ENCODE assay signal across 8 mouse cellular contexts in the genomic region with DNA sequence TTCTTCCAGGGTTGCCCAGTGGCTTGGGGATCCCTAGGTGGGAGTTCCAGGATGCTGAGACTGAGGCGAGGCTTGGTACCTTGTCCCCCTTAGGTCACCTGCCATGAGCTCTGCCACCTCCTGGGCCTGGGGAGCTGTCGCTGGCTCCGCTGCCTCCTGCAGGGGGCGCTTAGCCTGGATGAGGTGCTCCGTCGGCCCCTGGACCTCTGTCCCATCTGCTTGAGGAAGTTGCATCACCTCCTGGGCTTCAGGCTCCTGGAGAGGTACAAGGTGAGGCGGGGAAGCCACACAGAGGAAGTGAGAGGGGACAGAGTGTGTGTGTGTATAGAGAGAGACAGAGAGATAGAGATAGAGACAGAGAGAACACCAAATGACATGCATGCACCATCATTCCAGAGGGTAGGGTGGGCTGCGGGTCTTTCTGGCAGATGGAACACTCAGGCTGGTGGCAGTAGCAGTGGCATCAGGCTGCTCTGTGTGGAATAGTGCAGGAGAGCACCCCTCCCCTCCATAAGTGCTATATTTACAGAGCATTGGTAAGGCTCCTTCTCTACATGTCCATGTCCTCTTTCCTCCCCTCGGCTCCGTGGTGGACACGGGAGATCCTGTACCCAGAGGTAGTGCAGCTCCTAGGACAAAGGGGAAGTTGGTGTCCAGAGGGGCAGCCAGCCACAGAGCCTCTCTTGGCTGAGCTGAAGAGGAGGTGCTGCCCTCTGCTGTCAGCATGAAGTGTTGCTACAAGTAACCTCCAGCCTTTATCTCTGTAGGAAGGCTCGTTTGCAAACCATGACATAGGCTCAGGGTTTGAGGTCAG. TPM values are rescaled to one million over a fixed set of nuclear protein-coding genes. Genes with fewer than 3 reads are reported as not detected.
A peak's percentile ranks its signal among the peaks of the same experiment; 100 is the strongest.
DNase-seq lines count a peak whose midpoint lies in the region; ATAC-seq and TF ChIP-seq lines count a peak whose summit lies in the region.

No protein-coding gene starts in this region.

- DNase-seq in ES-E14 (ENCODE audit: low read depth, low spot score), result no peak
- DNase-seq in cerebellum, adult 11 months, result peak; percentile 66
- DNase-seq in heart, postnatal 25 days (ENCODE audit: low spot score), result peak; percentile 57
- peak; percentile 76 for DNase-seq in layer of hippocampus, adult 11-12 months (ENCODE audit: low spot score)
- peak; percentile 60 for DNase-seq in thymus, adult 2 months

- no peak overlapping the region for H3K27ac ChIP-seq in ES-E14 (ENCODE audit: insufficient read depth, low read depth, low read length, poor library complexity, severe bottlenecking)
- H3K27ac ChIP-seq in forebrain, embryonic 13.5 days, result peak overlapping the region; percentile 12; the same call in 1 of the 2 replicates
- 0 out of 2 replicates have a peak overlapping the region, but pooled peaks have one; percentile 20 for H3K27ac ChIP-seq in lung, embryonic 15.5 days
- H3K27ac ChIP-seq in olfactory bulb, adult 2 months (ENCODE audit: insufficient read depth, low read depth, low read length), result no peak overlapping the region
- H3K27ac ChIP-seq in thymus, adult 2 months (ENCODE audit: control insufficient read depth, insufficient read depth, low read length), result no peak overlapping the region

- peaks cover 3% of the 10 kb centered on the region; the same call in 1 of the 2 replicates for H3K36me3 ChIP-seq in ES-E14 (ENCODE audit: control insufficient read depth, insufficient read depth, low read length, poor library complexity, severe bottlenecking)
- 0 out of 2 replicates have a peak, but pooled peaks cover 6% of the 10 kb centered on the region for H3K36me3 ChIP-seq in forebrain, embryonic 13.5 days (ENCODE audit: poor library complexity, severe bottlenecking)
- no peaks in the 10 kb centered on the region for H3K36me3 ChIP-seq in lung, embryonic 15.5 days
- H3K36me3 ChIP-seq in thymus, adult 2 months (ENCODE audit: control insufficient read depth, insufficient read depth, low read length), result no peaks in the 10 kb centered on the region

- peak; percentile 75 for ATAC-seq in forebrain, embryonic 13.5 days
- ATAC-seq in lung, embryonic 15.5 days (ENCODE audit: borderline replicate concordance, extremely low read depth, low FRiP score, low TSS enrichment), result peak; percentile 69

- peak overlapping the region; percentile 54; a peak in 3 of 4 replicates for H3K4me3 ChIP-seq in ES-E14 (ENCODE audit: insufficient read depth in 1 of 2, low read depth in 1 of 2, low read length in 2 of 2, poor library complexity in 1 of 2, severe bottlenecking in 1 of 2)
- peak overlapping the region; percentile 21 for H3K4me3 ChIP-seq in forebrain, embryonic 13.5 days
- peak overlapping the region; percentile 25 for H3K4me3 ChIP-seq in lung, embryonic 15.5 days
- no peak overlapping the region; the same call in 1 of the 2 replicates for H3K4me3 ChIP-seq in olfactory bulb, adult 2 months (ENCODE audit: insufficient read depth, low read depth, low read length)
- 0 out of 2 replicates have a peak overlapping the region, but pooled peaks have one; percentile 7 for H3K4me3 ChIP-seq in thymus, adult 2 months (ENCODE audit: control insufficient read depth, insufficient read depth, low read length)

- 20% methylated on average over 12 of the region's 12 CpGs for WGBS in forebrain, embryonic 13.5 days
- WGBS in lung, embryonic 15.5 days, result 10% methylated on average over 12 of the region's 12 CpGs
- WGBS in olfactory bulb, adult 2 months, result 17% methylated on average over 12 of the region's 12 CpGs
- WGBS in thymus, adult 2 months, result 10% methylated on average over 12 of the region's 12 CpGs

- no peaks in the 10 kb centered on the region for H3K27me3 ChIP-seq in forebrain, embryonic 13.5 days
- no peaks in the 10 kb centered on the region for H3K27me3 ChIP-seq in lung, embryonic 15.5 days
- H3K27me3 ChIP-seq in thymus, adult 2 months (ENCODE audit: control insufficient read depth, insufficient read depth, low read length), result no peaks in the 10 kb centered on the region

- H3K4me1 ChIP-seq in ES-E14 (ENCODE audit: control insufficient read depth in 2 of 2, insufficient read depth in 2 of 2, low read length in 2 of 2, poor library complexity in 1 of 2), result peaks cover 0 to 7% of the 10 kb centered on the region in 2 experiments; a peak in 2 of 4 replicates
- peaks cover 10% of the 10 kb centered on the region for H3K4me1 ChIP-seq in forebrain, embryonic 13.5 days
- peaks cover 8% of the 10 kb centered on the region for H3K4me1 ChIP-seq in lung, embryonic 15.5 days
- peaks cover 8% of the 10 kb centered on the region for H3K4me1 ChIP-seq in olfactory bulb, adult 2 months (ENCODE audit: control insufficient read depth, insufficient read depth, low read length)
- H3K4me1 ChIP-seq in thymus, adult 2 months (replicated peaks; ENCODE audit: control insufficient read depth, insufficient read depth, low read length), result peaks cover 9% of the 10 kb centered on the region; the same call in 1 of the 2 replicates

- TF ChIP-seq POLR2A in olfactory bulb, adult 2 months (IDR thresholded peaks at IDR 0.05; ENCODE audit: insufficient read depth, low read depth, low read length), result no peak
- TF ChIP-seq POLR2A in thymus, adult 2 months (IDR thresholded peaks at IDR 0.05; ENCODE audit: control insufficient read depth, extremely low read depth, insufficient read depth, low read length, poor library complexity), result no peak

- in situ Hi-C loops in ES-E14 (cut with MboI; ENCODE audit: low sequenced_read_pairs in 2 of 2, unreplicated experiment in 2 of 2), result no loop called here

- peak overlapping the region; percentile 49 for H3K4me2 ChIP-seq in forebrain, embryonic 13.5 days
- H3K4me2 ChIP-seq in lung, embryonic 15.5 days, result peak overlapping the region; percentile 53

- no peaks in the 10 kb centered on the region for H3K9me3 ChIP-seq in ES-E14 (ENCODE audit: control insufficient read depth, insufficient read depth, low read depth, low read length)
- H3K9me3 ChIP-seq in forebrain, embryonic 13.5 days (replicated peaks), result peaks cover 9% of the 10 kb centered on the region
- 0 out of 2 replicates have a peak, but pooled peaks cover 3% of the 10 kb centered on the region for H3K9me3 ChIP-seq in lung, embryonic 15.5 days

- peak overlapping the region; percentile 57; the same call in 1 of the 2 replicates for H3K9ac ChIP-seq in ES-E14 (ENCODE audit: insufficient read depth, low read depth, low read length, poor library complexity, severe bottlenecking)
- peak overlapping the region; percentile 58 for H3K9ac ChIP-seq in forebrain, embryonic 13.5 days
- peak overlapping the region; percentile 39 for H3K9ac ChIP-seq in lung, embryonic 15.5 days

- TF ChIP-seq CTCF in olfactory bulb, adult 2 months (IDR thresholded peaks at IDR 0.05; ENCODE audit: insufficient read depth, low read depth, low read length), result peak; percentile 72
- peak; percentile 76; the same call in 1 of the 2 replicates for TF ChIP-seq CTCF in thymus, adult 2 months (IDR thresholded peaks at IDR 0.05; ENCODE audit: borderline replicate concordance, control insufficient read depth, extremely low read depth, insufficient read depth, low read length, poor library complexity)

- intact Hi-C loops in heart, postnatal 25 days (cut with DNase I), result loop anchor here (2.0 to 5.0 kb wide), 2 partner anchors 42 to 208 kb away; partner anchors contain the start of gene Brat1

TF ChIP-seq in ES-E14, 5 proteins besides CTCF, POLR2A, EP300 and RAD21:
- TF ChIP-seq ZNF384 (IDR thresholded peaks at IDR 0.05; ENCODE audit: low read depth, low read length) (no peak), CHD2 (IDR thresholded peaks at IDR 0.05; ENCODE audit: low read depth, low read length) (no peak), ZC3H11A (IDR thresholded peaks at IDR 0.05; ENCODE audit: borderline replicate concordance, low read depth, low read length) (no peak; the same call in 1 of the 2 replicates), MAFK (IDR thresholded peaks at IDR 0.05; ENCODE audit: insufficient read depth, low read depth, low read length) (no peak), HCFC1 (IDR thresholded peaks at IDR 0.05; ENCODE audit: borderline replicate concordance, insufficient read depth, low read length) (no peak)

RNA-seq across cellular contexts. Expression of gene Amz1, which starts 25.3 kb away (rescaled TPM):
- 5.3 and 5.6 TPM in 2 replicates for total RNA-seq in ES-E14 (2012; rRNA removed)
- 2.7 and 3.3 TPM in 2 replicates for polyA plus RNA-seq in forebrain, embryonic 13.5 days (2015; fragmentation: Nextera tagmentation; extraction: Ambion mirVana)
- under 1 TPM; 0.08 to 0.44 TPM for total RNA-seq in heart, postnatal 25 days (2021)
- polyA plus RNA-seq in lung, embryonic 15.5 days (2015; fragmentation: Nextera tagmentation; extraction: Ambion mirVana), result 1.2 and 1.3 TPM in 2 replicates
- polyA plus RNA-seq in olfactory bulb, adult 2 months (2012; ENCODE audit: insufficient read depth, insufficient read length, low replicate concordance, missing spikeins), result not detected in 2 replicates
- polyA plus RNA-seq in thymus, adult 2 months (2012; rRNA removed), result 10.6 and 13.7 TPM in 2 replicates

RNA-seq across cellular contexts. Expression of gene Brat1, which starts 44.5 kb away (rescaled TPM):
- total RNA-seq in ES-E14 (2012; rRNA removed), result 19.4 and 21.2 TPM in 2 replicates
- polyA plus RNA-seq in forebrain, embryonic 13.5 days (2015; fragmentation: Nextera tagmentation; extraction: Ambion mirVana), result 21.2 and 25.1 TPM in 2 replicates
- 1 to 10 TPM; 7.2 to 8.4 TPM for total RNA-seq in heart, postnatal 25 days (2021)
- 22.6 and 24.2 TPM in 2 replicates for polyA plus RNA-seq in lung, embryonic 15.5 days (2015; fragmentation: Nextera tagmentation; extraction: Ambion mirVana)
- polyA plus RNA-seq in olfactory bulb, adult 2 months (2012; ENCODE audit: insufficient read depth, insufficient read length, low replicate concordance, missing spikeins), result not detected in 2 replicates
- polyA plus RNA-seq in thymus, adult 2 months (2012; rRNA removed), result 65.1 and 69.1 TPM in 2 replicates

RNA-seq across cellular contexts. Expression of gene Iqce, which starts 47.1 kb away (rescaled TPM):
- total RNA-seq in ES-E14 (2012; rRNA removed), result 9.9 and 14.7 TPM in 2 replicates
- 20.1 and 27.6 TPM in 2 replicates for polyA plus RNA-seq in forebrain, embryonic 13.5 days (2015; fragmentation: Nextera tagmentation; extraction: Ambion mirVana)
- 1 to 10 TPM; 4.5 to 7.5 TPM for total RNA-seq in heart, postnatal 25 days (2021)
- polyA plus RNA-seq in lung, embryonic 15.5 days (2015; fragmentation: Nextera tagmentation; extraction: Ambion mirVana), result 21.9 and 22.3 TPM in 2 replicates
- not detected in 2 replicates for polyA plus RNA-seq in olfactory bulb, adult 2 months (2012; ENCODE audit: insufficient read depth, insufficient read length, low replicate concordance, missing spikeins)
- polyA plus RNA-seq in thymus, adult 2 months (2012; rRNA removed), result 30.0 and 31.5 TPM in 2 replicates

Comparison
In these comparisons a context has a peak if more than half of its experiments do, and no peak if none do; other contexts are left out.
1. H3K27ac ChIP-seq: peak in forebrain, embryonic 13.5 days (single experiment) and lung, embryonic 15.5 days (single experiment); none in ES-E14 (single experiment), olfactory bulb, adult 2 months (single experiment) and thymus, adult 2 months (single experiment).
2. Peak in every context shown above with its lines, with median percentiles within 50 percentile points of each other: H3K9ac ChIP-seq.